Mouse (Mus musculus) embryo, embryonic 11 days (tissue): ENCODE results near the gene Utp18.

ENCODE experiments used
- DNase-seq: peaks from one replicate; pipeline ENCODE4 v3.0.0-alpha.2; 2015

The Utp18 gene

GRCm38 (mm10) chr11:93828619-93829326 is 56.8 kb downstream of the Utp18 start:
- no peak for DNase-seq

GRCm38 (mm10) chr11:93822261-93822660 is 63.3 kb downstream of the Utp18 start:
- DNase-seq, result no peak

- DNase-seq, result peak; percentile 19
These were observed 64.0 kb downstream of the Utp18 start for GRCm38 (mm10) chr11:93821533-93821932.

GRCm38 (mm10) chr11:93817966-93818738 is 67.4 kb downstream of the Utp18 start:
- DNase-seq, result peak; percentile 63

GRCm38 (mm10) chr11:93812955-93813354 is 72.6 kb downstream of the Utp18 start:
- DNase-seq, result no peak

- peak; percentile 66 for DNase-seq
These were observed 73.3 kb downstream of the Utp18 start for GRCm38 (mm10) chr11:93812125-93812868.
